Mouse (Mus musculus) right cerebral cortex, adult 2 months (tissue): ENCODE measurements around the gene Miox.

Experiments used
- DNase-seq, 2 experiments: peaks; one replicate each; pipeline ENCODE4 v3.0.0; 2021 to 2022; ENCODE audit warnings: low spot score in 2 of 2

Gene Miox

DNA sequence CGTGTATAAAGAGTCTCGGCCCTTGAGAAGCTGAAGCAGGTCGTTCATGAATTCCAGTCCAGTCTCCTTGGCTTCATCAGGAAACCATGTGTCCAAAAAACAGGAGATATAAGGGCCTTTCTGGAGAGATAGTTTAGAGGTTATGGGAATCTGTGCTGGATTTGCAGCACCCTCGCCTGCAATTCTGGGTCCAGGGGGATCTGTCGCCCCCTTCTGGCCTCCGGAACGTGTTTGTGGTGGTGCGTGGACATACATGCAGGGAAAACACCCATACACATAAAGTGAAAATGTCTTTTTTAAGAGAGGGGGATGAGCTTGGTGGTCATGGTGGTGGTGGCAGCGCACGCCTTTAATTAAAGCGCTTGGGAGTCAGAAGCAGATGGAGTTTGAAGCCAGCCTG, 18.1 kb upstream of the Miox start:
- DNase-seq = no peak

DNA sequence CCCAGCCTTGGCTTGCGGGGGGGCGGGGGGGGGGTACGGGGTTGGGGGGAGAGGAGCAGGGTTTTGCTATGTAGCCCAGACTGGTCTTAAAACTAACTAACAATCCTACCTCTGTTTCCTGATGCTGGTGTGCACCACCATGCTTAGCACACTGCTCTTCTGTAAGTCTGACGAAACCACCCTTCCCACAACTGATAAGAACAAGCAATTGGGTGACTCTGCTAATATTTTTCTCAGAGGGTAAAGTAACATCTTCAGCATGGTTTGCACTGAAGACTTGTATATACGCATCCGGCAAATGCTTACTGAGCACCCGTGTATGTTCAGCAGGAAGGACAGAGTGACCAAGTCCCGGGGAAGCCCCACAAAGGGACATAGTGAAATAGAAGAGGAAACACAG, 12.9 kb upstream of the Miox start:
- no peak for DNase-seq

DNA sequence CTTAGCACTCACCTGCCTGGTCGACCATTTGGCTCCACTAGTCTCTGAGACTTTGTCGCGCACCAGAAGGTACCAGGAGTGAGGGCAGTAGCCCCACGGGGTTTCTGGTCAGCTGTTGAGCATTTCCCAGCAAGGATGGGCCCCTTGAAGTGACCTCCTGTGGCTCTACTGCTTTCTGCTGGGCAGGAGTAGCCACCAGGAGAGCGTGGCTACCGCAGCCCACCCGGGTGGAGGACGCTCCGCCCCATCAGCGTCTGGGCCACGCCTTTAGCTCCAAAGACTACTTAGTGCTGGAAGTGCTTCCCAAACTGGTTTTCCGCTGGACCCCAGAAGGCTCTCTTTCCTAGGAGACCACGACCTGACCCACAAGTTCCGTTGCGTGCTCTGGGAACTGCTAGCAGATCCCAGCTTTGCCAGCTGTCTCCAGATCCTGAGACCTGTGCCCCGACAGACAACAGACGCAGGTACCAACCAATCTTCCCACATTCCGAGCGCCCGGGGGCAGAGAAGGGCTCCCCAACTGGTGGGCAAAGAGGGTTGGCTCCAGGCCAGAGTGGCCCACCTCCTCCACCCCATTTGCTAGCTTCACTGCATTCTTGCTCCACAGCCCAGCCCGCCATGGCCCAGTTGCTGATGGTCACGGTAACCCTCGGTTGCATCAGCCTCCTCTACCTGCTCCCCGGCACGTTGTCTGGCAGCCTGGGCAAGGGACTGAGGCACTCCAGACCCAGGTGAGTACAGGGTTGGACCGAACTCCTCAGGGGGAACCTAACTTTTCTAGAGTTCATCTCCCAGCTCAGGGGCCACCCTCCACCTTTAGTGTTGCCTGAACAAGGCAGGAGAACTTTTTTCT, 11.3 kb upstream of the Miox start, which contains the start of gene Adm2:
Adm2 (plus strand) TSS at position 51 of the 853 bp plus-strand sequence.
- DNase-seq = no peak

DNA sequence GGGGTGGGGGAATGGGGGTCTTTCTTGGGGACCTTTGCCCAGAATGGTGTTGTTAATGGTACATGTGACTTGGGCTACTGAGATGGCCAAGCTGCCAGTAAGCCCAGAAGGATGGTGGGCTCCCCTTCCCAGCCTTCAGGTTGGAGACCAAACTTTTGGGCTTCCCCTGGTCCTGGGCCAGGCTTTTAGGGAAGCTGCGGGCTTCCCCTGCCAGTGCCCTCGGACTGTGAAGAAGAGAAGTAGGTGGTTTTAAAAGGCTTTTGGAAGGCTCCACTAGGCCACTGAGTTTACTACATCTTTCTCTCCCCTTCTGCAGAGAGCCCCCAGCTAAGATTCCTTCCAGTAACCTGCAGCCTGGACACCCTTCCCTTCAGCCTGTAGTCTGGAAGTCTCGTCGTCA, 10.5 kb upstream of the Miox start:
- DNase-seq = no peak

DNA sequence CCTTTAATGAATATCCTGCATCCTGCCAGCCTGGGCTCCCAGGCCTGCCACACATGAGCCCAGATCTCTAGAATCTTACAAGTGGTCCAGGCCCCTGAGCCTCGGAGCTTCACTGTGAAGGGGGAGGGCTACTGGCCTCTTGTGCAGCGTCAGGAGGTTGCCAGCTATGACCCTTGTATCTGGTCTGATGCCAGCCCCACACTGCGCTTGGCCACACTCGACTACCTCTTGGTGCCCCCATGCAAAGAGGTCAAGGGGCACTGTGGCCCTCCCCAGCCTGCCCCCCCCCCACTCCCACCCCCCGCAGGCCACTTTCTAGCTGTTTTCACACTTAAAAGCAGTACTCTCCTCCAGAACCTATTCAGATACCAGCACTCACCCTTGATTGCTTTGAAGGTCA, 7.8 kb upstream of the Miox start:
- no peak for DNase-seq

DNA sequence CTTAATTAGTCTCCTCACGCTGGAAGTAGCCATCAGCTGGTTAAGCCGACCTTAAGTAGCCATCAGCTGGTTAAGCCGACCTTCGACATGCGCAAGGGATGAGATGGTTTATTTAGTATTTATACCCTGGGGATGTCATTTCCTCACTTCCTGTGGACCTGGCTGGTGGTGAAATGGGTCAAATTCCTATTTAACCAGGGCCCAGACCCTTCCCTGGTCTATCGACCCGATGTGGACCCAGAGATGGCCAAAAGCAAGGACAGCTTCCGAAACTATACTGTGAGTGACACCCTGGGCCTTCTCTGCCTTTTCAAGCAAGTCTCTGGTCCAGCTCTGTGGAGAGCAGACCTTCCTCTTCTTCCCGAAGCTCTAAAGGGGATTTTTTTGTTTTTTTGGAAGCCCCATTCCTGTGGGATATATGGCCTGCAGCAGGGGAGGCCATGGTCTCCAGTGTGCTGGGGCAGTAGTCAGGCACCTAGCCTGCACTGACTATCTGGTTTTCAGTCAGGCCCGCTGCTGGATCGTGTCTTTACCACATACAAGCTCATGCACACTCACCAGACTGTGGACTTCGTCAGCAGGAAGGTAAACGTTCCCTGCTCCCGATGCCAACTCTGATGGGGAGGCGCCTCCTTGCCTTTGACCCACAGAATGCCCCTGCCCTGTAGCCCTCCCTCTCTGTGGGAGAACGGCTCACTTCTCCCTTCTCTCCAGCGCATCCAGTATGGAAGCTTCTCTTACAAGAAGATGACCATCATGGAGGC, 758 bp downstream of the Miox start:
- no peak for DNase-seq

DNA sequence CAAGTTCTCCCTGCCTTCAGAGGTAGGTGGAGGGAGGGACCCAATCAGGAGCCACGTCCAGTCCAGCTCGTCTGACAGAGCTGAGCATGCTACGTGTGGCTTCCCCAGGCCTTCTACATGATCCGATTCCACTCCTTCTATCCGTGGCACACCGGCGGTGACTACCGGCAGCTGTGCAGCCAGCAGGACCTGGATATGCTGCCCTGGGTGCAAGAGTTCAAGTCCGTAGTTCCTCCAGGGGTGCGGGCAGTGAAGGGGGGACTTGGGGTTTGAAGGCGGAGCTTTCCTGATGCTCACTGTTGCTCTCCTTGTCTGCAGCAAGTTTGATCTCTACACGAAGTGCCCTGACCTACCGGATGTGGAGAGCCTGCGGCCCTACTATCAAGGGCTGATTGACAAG, 2.2 kb downstream of the Miox start:
- no peak for DNase-seq

DNA sequence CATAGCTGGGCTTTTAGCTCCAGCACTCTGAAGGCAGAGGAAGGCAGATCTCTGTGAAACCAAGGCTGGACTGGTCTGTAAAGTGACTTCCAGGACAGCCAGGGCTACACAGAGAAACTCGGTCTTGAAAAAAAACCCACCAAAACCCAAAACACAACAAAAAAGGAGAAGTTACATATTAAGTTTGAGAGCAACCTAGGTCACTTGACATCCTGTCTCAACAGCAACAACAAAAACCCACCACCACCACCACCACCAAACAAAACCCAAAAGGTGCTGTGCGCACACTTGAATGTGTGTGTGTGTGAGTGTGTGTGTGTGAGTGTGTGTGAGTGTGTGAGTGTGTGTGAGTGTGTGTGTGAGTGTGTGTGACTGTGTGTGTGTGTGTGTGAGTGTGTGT, 5.5 kb downstream of the Miox start:
- no peak for DNase-seq

DNA sequence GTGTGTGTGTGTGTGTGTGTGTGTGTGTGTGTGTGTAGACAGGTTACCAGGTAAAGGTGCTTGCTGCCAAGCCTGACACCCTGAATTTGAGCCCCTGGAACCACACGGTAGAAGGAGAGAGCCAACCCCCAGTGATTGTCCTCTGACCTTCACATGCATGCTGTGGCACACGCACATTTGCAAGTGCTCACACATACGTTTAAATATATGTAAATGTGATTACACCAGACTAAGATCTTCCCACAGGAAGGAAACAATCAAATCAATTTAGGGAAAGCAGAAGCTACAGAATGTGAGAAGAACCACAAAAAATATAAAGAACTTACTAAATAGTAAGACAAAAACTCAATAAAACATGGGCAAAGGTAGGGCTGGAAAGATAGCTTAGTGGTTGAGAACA, 5.9 kb downstream of the Miox start:
- DNase-seq = no peak

DNA sequence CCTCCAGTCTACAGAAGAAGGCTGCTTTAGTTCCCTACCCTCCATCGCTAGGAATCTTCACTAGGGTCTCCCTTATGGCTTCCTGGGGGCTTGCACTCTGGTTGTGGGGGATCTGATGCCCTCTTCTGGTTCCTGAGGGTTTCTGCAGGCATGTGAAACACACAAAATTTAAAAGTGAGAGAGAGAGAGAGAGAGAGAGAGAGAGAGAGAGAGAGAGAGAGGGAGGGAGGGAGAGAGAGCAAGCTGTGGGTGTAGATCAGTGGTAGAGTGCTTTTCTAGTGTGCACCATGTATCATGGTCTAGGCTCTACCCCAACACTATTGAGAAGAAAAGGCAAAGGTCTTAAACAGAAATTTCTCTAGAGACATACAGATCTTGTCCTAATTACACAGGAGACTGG, 7.5 kb downstream of the Miox start:
- DNase-seq = no peak

DNA sequence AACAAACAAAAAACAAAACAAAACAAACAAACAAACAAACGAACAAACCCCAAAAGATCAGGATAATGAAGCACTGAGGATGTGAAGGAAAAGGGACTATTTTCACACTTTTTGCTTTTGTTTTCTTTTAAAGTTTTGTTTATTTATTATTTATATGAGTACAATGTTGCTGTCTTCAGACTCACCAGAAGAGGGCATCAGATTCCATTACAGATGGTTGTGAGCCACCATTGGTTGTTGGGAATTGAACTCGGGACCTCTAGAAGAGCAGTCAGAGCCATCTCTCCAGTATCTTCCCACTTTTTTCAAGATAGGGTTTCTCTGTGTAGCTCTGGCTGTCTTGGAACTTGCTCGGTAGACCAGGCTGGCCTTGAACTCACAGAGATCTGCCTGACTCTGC, 9.1 kb downstream of the Miox start:
- DNase-seq = no peak

DNA sequence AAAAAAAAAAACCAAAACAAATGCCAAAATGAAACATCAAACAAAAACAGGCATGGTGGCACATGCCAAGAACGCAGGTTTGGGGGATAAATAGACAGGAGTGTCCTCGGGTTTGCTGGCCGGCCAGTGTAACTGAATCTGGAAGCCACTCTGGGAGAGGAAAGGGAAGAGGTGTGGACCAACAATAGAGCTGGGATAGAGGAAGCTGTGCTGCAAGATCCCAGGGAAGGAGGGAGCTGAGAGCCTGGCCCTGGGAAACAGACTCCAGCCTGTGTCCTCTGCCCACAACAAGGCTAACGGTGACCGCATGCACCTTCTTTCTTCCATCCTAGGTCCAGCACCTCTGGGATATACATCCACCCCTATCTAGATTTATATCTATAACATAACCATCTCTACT, 16.2 kb downstream of the Miox start:
- DNase-seq = no peak

DNA sequence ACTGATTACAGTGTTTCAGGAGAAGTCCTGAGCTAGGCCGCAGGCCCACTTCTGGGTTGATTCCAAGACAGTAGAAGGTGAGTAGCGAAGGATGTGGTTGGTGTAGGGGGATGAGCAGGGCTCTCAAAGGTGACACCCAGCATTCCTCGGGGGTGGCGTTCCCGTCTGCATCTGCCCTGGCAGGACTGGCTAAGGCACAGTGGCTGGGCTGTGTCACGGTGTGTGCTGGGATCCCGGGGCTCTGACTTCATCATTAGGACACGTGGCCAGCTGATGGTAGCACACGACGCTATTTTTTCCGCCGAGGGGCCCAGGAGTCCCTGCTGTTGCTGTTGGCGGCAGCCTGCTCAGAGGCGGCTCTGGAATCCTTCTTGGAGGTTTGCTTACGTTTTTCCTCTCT, 17.1 kb downstream of the Miox start:
- DNase-seq = no peak

DNA sequence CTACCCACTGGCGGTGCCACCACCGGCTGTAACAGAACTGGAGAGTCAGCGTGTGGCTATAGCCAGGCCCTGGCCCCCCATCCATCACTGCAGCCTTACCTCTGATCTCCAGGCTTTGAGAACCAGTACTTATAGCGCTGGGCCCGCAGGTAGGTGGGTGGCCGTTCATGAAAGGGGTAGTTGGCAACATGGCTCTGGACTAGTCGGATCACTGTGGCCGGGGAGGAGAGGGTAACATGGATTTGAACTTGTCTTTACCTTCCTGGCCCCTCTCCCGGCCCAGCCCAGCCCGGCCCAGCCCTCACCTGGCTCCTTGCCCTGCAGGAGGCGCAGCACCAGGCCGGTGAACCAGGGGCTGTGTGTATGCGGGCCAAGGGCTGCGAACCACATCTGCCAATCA, 17.9 kb downstream of the Miox start:
- DNase-seq = no peak

DNA sequence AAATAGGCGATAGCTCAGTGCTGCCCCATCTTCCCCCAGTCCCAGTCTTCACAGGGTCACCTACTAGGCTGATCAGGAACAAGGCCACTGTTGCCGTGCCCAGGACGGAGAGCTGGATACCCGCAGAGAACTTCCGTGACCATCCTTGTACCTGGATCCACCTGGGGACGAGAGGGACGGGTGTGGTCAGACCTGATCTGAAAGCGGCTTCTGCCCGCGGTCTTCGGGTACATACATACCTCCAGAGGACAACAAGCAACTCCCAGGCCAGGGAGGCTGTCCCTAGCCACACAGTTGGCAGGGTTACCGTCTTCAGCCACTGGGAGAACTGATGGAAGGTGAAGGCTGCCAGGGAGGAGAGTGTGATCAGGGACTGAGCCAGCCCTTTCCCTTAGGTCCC, 18.6 kb downstream of the Miox start:
- DNase-seq = no peak

DNA sequence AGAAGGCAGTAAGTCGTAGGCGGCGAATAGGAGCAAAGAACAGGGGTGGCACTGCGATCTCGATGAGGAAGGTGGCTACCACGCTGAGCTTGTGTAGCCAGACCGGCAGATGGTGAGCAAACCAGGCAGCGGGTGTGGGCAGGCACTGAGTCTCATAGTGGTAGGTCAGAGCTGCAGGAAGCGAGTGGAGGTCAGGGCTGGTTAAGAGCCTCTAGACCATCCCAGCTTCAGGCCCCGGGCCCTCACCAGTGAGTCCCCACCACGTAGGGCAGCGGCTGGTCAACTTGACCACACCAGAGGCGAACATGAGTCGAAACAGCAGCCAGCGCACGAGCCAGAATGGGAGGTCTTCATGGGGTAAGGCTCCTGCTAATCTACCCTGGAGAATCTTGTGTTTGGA, 19.6 kb downstream of the Miox start:
- DNase-seq = no peak

DNA sequence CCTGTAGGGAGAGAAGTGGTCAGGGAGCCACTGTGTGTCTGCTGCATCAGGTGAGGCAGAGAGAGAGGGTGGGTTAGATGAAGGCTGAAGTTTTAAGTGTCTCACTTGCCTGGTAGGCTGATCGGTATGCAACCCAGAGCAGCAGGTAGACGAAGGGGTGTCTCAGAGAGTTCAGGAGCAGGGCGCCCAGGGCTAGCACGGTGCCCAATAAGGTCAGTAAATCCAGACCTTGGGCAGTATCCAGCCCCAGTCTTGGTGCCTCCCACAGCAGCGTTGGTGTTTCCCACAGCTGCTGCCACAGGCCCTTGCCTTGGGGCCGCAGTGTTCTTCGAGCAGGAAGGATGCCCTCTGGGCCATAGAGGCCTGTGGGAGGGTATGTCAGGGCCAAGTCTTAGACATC, 20.3 kb downstream of the Miox start:
- no peak for DNase-seq

DNA sequence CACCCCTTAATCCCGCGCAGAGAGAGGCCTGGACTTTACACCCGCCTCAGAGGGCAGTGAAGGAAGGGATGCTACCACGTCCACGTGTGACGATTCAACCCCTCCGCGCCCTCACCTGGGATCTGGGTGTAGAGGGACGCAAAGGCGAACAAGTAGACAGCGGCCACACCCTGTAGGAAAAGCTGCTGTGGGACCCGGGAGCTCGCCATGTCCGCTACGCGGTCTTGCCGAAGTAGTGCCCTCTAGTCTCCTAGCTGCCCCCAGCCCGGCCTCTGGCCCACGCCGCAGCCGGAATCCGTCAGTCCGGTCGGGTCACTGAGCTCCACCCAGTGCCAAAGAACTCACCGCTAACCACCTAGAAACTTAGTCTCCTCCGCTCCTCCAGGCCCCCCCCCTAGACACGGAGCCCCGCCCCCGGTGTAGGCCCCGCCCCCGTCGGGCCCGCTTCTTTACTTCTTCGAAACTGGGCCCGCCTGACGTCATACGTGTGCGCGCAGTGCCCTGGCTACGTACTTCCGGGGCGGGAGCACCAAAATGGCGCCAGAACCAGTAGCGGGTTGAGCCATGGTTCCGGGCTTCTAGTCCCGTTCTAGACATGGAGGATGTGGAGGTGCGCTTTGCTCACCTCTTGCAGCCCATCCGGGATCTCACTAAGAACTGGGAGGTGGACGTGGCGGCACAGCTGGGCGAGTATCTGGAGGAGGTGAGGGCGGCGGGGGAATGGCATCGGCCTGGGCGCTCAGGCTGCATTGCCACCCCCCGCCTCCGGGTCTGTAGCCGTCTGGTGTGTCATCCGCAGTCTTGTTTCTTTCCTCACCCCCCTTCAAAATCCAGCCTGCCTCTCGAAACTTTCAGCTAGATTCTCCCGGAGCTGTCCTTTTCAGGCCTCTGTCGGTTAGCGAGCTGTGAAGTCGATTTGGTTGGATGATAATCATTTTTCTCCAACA, 21.3 kb downstream of the Miox start, which contains the start of the genes Lmf2 and Ncaph2:
Lmf2 (minus strand) TSS at position 419 of the 947 bp plus-strand sequence.
Ncaph2 (plus strand) TSS at position 479 of the 947 bp plus-strand sequence.
- DNase-seq = peak; percentile 94 to 96

DNA sequence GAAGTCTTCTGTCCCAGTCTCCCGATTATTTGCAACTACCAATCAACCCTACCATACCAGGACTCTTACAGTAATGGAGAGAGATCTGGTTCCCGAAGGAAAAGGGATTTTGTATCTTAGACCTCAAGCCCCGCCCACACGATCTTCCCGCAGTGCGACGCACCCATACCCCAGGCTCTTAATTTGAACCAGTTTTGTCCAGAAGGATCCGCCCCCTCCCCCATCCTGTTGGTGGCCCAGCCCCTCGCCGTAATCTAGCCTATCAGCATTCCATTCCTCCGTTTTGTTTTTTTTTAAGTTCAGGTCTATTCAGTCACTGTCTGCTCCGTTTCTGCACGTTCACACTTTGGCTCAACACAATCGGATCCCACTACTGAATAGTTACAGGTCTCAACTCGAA, 22.2 kb downstream of the Miox start:
- peak; percentile 56 to 66 for DNase-seq

DNA sequence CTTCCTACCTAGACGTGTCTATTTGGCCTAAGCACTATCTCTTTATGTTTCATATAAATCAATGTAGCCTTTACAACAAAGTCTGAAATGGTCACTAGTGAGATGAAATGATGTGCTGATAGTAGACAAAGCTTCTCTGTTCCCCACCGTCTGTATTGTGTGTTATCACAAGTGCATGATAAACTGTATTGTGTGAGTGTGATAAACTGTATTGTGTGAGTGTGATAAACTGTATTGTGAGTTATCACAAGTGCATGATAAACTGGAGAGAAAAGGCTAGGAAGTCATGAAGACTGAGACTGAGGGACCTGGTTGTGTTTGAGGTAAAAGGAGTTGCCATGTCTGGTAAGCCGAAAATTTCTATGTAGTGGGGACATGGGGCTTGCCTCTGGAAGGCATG, 24.6 kb downstream of the Miox start:
- no peak for DNase-seq

DNA sequence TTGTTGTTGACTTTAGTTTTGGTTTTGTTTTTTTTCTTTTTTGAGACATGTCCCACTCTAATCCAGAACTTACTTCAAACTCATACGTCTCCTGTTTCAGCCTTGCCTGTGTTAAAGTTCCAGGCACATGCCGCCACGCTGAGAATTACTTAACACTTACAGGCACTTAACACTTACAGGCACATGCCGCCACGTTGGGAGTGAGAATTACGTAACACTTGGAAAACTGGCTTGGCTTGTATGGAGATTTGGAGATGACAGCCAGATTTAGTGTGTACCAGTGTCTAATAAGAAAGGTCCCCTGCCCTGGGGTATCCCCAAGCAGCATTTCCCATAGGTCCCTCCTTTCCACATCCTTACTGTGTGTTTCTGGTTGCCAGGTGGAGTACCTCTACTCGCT, 28.9 kb downstream of the Miox start:
- no peak for DNase-seq

DNA sequence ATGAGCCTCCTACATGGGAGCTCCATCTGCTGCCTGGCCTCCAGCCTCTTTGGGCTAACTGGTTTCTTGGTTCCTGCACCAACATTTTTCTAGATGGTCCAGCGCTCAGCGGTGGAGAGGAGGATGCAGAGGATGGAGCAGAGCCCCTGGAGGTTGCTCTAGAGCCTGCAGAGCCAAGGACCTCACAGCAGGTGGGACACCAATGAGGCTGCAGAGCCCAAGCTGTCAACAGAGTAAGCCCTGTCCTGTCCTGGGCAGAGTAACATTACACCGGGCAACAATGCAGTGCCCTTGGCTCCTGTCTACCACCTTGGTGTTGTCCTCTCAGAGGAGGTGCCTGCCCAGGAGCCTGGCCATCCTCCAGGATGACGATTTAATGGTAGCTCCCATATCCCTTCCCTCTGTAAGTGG, 30.9 kb downstream of the Miox start:
- no peak for DNase-seq
